Mouse (Mus musculus) olfactory bulb, adult 2 months (tissue): ENCODE results near the gene Ptov1. TPM values are rescaled to one million over a fixed set of nuclear protein-coding genes. Genes with fewer than 3 reads are reported as not detected.

Experiments used
- H3K27ac ChIP-seq: fragments of 200-500 bp; 2 replicates; pipeline ENCODE4 v1.5.1; 2012; ENCODE audit warnings: low read depth, low read length; ENCODE audit not compliant: insufficient read depth
- H3K4me1 ChIP-seq: fragments of 200-500 bp; 2 replicates; pipeline ENCODE4 v1.6.1; 2012; ENCODE audit warnings: low read length; ENCODE audit not compliant: control insufficient read depth, insufficient read depth
- H3K4me3 ChIP-seq: fragments of 200-500 bp; 2 replicates; pipeline ENCODE4 v1.5.1; 2012; ENCODE audit warnings: mild to moderate bottlenecking, low read depth, low read length, moderate library complexity; ENCODE audit not compliant: insufficient read depth
- CTCF ChIP-seq: fragments of 200-500 bp; IDR thresholded peaks from 2 replicates; pipeline ENCODE4 v1.5.1; 2012; ENCODE audit warnings: low read depth, mild to moderate bottlenecking, low read length, moderate library complexity; ENCODE audit not compliant: insufficient read depth
- POLR2A ChIP-seq: fragments of 200-500 bp; IDR thresholded peaks from 2 replicates; pipeline ENCODE4 v1.6.1; 2012; ENCODE audit warnings: mild to moderate bottlenecking, low read depth, low read length, moderate library complexity; ENCODE audit not compliant: insufficient read depth
- WGBS: fragments of 180-500 bp; shearing (Covaris S2); methylation state at CpG from one replicate; pipeline ENCODE4 v1.1.7; 2018; 5-methylcytosine and 5-hydroxymethylcytosine counted together
- polyA plus RNA-seq: library from polyadenylated mRNA; stranded (reverse); fragments of >200 nt; gene quantifications from 2 replicates; pipeline ENCODE4 v1.2.4, GENCODE M21; 2012; ENCODE audit warnings: low replicate concordance; ENCODE audit not compliant: missing spikeins, insufficient read depth, insufficient read length

Gene Ptov1
- polyA plus RNA-seq, 1 experiment, result not detected

- WGBS, result 61% methylated on average over 11 of the region's 11 CpGs
- no peak overlapping the region for H3K4me3 ChIP-seq
- TF ChIP-seq CTCF (no peak), POLR2A (no peak)
- H3K4me1 ChIP-seq, result peaks cover 15% of the 10 kb centered on the region; the same call in 1 of the 2 replicates
- H3K27ac ChIP-seq, result no peak overlapping the region
Observed at GRCm38 (mm10) chr7:44839171-44839490, 30.5 kb downstream of the Ptov1 start.

GRCm38 (mm10) chr7:44838073-44838472 is 31.5 kb downstream of the Ptov1 start:
- H3K4me3 ChIP-seq, result no peak overlapping the region
- H3K4me1 ChIP-seq, result peaks cover 15% of the 10 kb centered on the region; the same call in 1 of the 2 replicates
- 87% methylated on average over 6 of the region's 6 CpGs for WGBS
- TF ChIP-seq CTCF (no peak), POLR2A (no peak)
- no peak overlapping the region for H3K27ac ChIP-seq

- TF ChIP-seq CTCF, result no peak
- no peak for TF ChIP-seq POLR2A
- Histone ChIP-seq H3K4me1 (peaks cover 15% of the 10 kb centered on the region; the same call in 1 of the 2 replicates), H3K4me3 (no peak overlapping the region), H3K27ac (no peak overlapping the region)
- 82% methylated on average over 9 of the region's 9 CpGs for WGBS
Observed at GRCm38 (mm10) chr7:44836423-44837053, 33.0 kb downstream of the Ptov1 start.

- H3K27ac ChIP-seq, result no peak overlapping the region
- H3K4me3 ChIP-seq, result no peak overlapping the region
- peaks cover 15% of the 10 kb centered on the region; the same call in 1 of the 2 replicates for H3K4me1 ChIP-seq
- TF ChIP-seq POLR2A, result no peak
- WGBS, result 55% methylated on average over 3 of the region's 3 CpGs
Observed at GRCm38 (mm10) chr7:44836016-44836404, 33.6 kb downstream of the Ptov1 start.

- TF ChIP-seq CTCF (no peak), POLR2A (no peak)
- 96% methylated on average over 1 of the region's 1 CpGs for WGBS
Observed at GRCm38 (mm10) chr7:44835373-44836015, 34.1 kb downstream of the Ptov1 start.

GRCm38 (mm10) chr7:44832763-44833162 is 36.8 kb downstream of the Ptov1 start:
- Histone ChIP-seq H3K4me1 (no peaks in the 10 kb centered on the region), H3K4me3 (no peak overlapping the region), H3K27ac (no peak overlapping the region)
- 65% methylated on average over 4 of the region's 4 CpGs for WGBS
- TF ChIP-seq POLR2A, result no peak

More at GRCm38 (mm10) chr7:44835373-44836015, 34.1 kb downstream of the Ptov1 start:
- Histone ChIP-seq H3K27ac (no peak overlapping the region), H3K4me3 (no peak overlapping the region), H3K4me1 (peaks cover 15% of the 10 kb centered on the region; the same call in 1 of the 2 replicates)

- Histone ChIP-seq H3K27ac (no peak overlapping the region), H3K4me3 (no peak overlapping the region), H3K4me1 (no peaks in the 10 kb centered on the region)
- 81% methylated on average over 5 of the region's 5 CpGs for WGBS
- TF ChIP-seq CTCF (no peak), POLR2A (no peak)
Observed at GRCm38 (mm10) chr7:44828706-44829105, 40.9 kb downstream of the Ptov1 start.

GRCm38 (mm10) chr7:44826771-44827170 is 42.8 kb downstream of the Ptov1 start:
- Histone ChIP-seq H3K4me1 (0 out of 2 replicates have a peak, but pooled peaks cover under 1% of the 10 kb centered on the region), H3K4me3 (no peak overlapping the region), H3K27ac (no peak overlapping the region)
- TF ChIP-seq CTCF, result no peak
- no peak for TF ChIP-seq POLR2A
- WGBS, result 81% methylated on average over 3 of the region's 3 CpGs

- H3K4me3 ChIP-seq, result no peak overlapping the region
- H3K27ac ChIP-seq, result no peak overlapping the region
- 5% methylated on average over 3 of the region's 3 CpGs for WGBS
- H3K4me1 ChIP-seq, result peaks cover 4% of the 10 kb centered on the region; the same call in 1 of the 2 replicates
- no peak for TF ChIP-seq POLR2A
- no peak for TF ChIP-seq CTCF
Observed at GRCm38 (mm10) chr7:44824872-44825271, 44.7 kb downstream of the Ptov1 start.
